Mouse (Mus musculus) liver, embryonic 16.5 days (tissue): ENCODE results near the gene C87436. TPM values are rescaled to one million over a fixed set of nuclear protein-coding genes. Genes with fewer than 3 reads are reported as not detected.
A peak's percentile ranks its signal among the peaks of the same experiment; 100 is the strongest.

Experiments used
- ATAC-seq: fragments of 200-750 bp; cut with Nextera tagmentation; 2 replicates; pipeline ENCODE4 v1.8.0; 2017; ENCODE audit warnings: low read depth, mild to moderate bottlenecking, moderate number of reproducible peaks, moderate library complexity
- H3K27ac ChIP-seq: fragments of 300-500 bp; sonication (generic); 2 replicates; pipeline ENCODE4 v1.5.1; 2014; ENCODE audit warnings: mild to moderate bottlenecking, low read length
- H3K27me3 ChIP-seq: fragments of 300-500 bp; sonication (generic); 2 replicates; pipeline ENCODE4 v1.6.1; 2014; ENCODE audit warnings: low read depth, low read length, mixed read lengths; ENCODE audit not compliant: control insufficient read depth, insufficient read depth
- H3K36me3 ChIP-seq: fragments of 300-500 bp; sonication (generic); 2 replicates; pipeline ENCODE4 v1.6.1; 2014; ENCODE audit warnings: mild to moderate bottlenecking; ENCODE audit not compliant: control insufficient read depth, insufficient read depth
- H3K4me1 ChIP-seq: fragments of 300-500 bp; sonication (generic); 2 replicates; pipeline ENCODE4 v1.6.1; 2014; ENCODE audit warnings: low read depth, low read length, mixed read lengths; ENCODE audit not compliant: control insufficient read depth
- H3K4me2 ChIP-seq: fragments of 300-500 bp; sonication (generic); 2 replicates; pipeline ENCODE4 v1.6.1; 2014; ENCODE audit warnings: low read depth, low read length, mixed read lengths
- H3K4me3 ChIP-seq: fragments of 300-500 bp; sonication (generic); 2 replicates; pipeline ENCODE4 v1.5.1; 2014; ENCODE audit warnings: low read depth, mild to moderate bottlenecking, low read length
- H3K9ac ChIP-seq: fragments of 300-500 bp; sonication (generic); 2 replicates; pipeline ENCODE4 v1.6.1; 2014; ENCODE audit warnings: low read depth, low read length
- H3K9me3 ChIP-seq: fragments of 300-500 bp; sonication (generic); replicated peaks from 2 replicates; pipeline ENCODE4 v1.6.1; 2016; ENCODE audit warnings: low read length; ENCODE audit not compliant: control insufficient read depth
- WGBS: fragments of 180-500 bp; shearing (Covaris S2); extraction: QIAGEN DNeasy Blood & Tissue Kit; methylation state at CpG from one replicate; pipeline ENCODE4 v1.1.7; 2014; ENCODE audit not compliant: insufficient replicate concordance; 5-methylcytosine and 5-hydroxymethylcytosine counted together
- polyA plus RNA-seq: library from polyadenylated mRNA; unstranded; fragments of >200 nt; fragmentation: Nextera tagmentation; extraction: Ambion mirVana; gene quantifications from 2 replicates; pipeline ENCODE4 v1.2.1, GENCODE M21; 2015

C87436 gene
- polyA plus RNA-seq, 1 experiment from 2014 or later, result 10.6 TPM

DNA sequence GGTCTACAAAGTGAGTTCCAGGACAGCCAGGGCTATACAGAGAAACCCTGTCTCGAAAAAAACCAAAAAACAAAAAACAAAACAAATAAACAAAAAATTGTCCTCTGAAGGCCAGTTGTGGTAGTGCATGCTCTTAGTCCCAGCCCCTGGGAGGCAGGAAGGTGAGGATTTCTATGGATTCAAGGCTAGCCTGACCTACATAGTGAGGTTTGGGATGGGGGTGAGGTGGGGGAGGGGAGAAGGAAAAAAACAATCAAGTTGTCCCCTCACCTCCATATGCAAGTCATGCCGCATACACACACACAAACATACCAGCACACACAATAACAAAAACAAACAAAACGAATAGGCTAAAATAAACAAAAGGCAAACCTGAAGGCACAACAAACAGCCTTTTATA, 70.6 kb downstream of the C87436 start:
- no peak overlapping the region for H3K4me2 ChIP-seq
- H3K4me1 ChIP-seq, result peaks cover 15% of the 10 kb centered on the region
- H3K9me3 ChIP-seq, result no peaks in the 10 kb centered on the region
- H3K27ac ChIP-seq, result no peak overlapping the region
- no peak overlapping the region for H3K4me3 ChIP-seq
- no peak overlapping the region for H3K9ac ChIP-seq
- H3K36me3 ChIP-seq, result no peaks in the 10 kb centered on the region
- WGBS, result 63% methylated on average over 3 of the region's 3 CpGs
- no peaks in the 10 kb centered on the region for H3K27me3 ChIP-seq
- ATAC-seq, result no peak

DNA sequence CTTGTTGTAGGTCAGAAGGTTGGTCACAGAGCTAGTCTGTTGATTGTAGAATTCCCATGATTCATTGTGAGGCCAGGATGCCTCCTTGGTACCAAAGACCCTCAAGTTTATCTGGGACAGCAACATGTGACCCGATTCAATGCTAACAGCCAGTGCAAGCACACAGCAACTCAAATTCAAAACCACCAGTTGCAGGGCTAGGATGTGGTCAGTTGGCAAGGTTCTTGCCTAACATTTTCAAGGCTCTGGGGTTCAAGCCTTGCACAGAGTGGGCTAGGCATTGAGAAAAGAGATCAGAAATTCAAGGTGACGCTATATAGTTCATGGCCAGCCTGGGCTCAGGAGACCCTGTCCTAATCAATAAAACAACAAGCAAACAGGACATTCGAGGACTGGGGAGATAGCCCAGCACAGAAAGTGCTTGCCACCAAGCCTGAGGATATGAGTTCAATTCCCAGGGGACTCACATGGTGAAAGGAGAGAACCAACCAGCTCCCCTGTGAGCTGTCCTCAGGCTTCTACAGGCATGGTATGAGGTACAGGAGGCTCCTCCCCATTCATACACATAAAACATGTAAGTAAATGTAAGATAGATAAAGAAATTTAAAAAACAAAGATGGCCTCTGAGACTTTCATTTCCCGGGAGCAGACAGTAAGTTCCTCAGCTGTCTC, 71.2 kb downstream of the C87436 start:
- H3K36me3 ChIP-seq, result no peaks in the 10 kb centered on the region
- no peak overlapping the region for H3K27ac ChIP-seq
- WGBS, result 43% methylated on average over 4 of the region's 4 CpGs
- H3K9ac ChIP-seq, result no peak overlapping the region
- no peaks in the 10 kb centered on the region for H3K9me3 ChIP-seq
- ATAC-seq, result no peak
- H3K27me3 ChIP-seq, result no peaks in the 10 kb centered on the region
- no peak overlapping the region for H3K4me3 ChIP-seq
- H3K4me2 ChIP-seq, result no peak overlapping the region
- H3K4me1 ChIP-seq, result peaks cover 15% of the 10 kb centered on the region

DNA sequence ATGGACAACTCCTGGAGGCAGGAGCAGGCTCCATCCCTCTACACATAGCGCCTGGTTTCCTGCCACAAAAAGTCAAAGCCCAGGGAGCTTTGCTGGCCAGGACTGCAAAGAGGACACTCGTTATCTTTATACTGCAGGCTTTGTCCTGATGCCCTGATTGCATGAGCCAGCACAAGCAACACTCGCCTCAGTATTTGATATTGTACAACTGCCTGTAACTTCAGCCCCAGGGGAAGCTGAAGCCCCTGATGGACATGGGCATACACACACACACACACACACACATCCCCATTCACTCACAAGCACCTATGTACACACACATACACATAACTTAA, 71.7 kb downstream of the C87436 start:
- H3K9ac ChIP-seq, result no peak overlapping the region
- no peaks in the 10 kb centered on the region for H3K36me3 ChIP-seq
- H3K27ac ChIP-seq, result no peak overlapping the region
- H3K27me3 ChIP-seq, result no peaks in the 10 kb centered on the region
- peak; percentile 67 for ATAC-seq
- H3K9me3 ChIP-seq, result no peaks in the 10 kb centered on the region
- H3K4me3 ChIP-seq, result no peak overlapping the region
- WGBS, result 23% methylated on average over 3 of the region's 3 CpGs
- no peak overlapping the region for H3K4me2 ChIP-seq
- peaks cover 15% of the 10 kb centered on the region for H3K4me1 ChIP-seq

DNA sequence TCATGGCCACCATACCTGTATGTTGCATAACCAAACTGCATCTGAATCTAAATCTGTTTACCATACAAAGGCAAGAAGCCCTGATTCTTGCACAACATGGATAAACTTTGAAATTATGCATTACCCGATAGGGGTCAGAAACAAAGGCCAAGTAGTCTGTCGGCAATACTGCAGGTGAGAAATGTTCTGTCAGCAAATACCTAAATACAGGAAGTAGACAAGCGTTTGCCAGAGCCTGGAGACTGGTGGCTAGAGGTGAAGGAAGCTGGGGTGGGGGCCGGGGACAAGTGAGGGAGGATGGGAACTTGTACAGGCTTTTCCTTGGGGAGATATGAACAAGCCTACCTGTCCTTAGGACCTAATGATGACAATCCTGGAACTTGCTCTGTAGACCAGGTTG, 72.8 kb downstream of the C87436 start:
- Histone ChIP-seq H3K27me3 (no peaks in the 10 kb centered on the region), H3K9ac (no peak overlapping the region), H3K4me1 (peaks cover 15% of the 10 kb centered on the region), H3K9me3 (no peaks in the 10 kb centered on the region), H3K36me3 (no peaks in the 10 kb centered on the region), H3K27ac (no peak overlapping the region), H3K4me2 (no peak overlapping the region), H3K4me3 (no peak overlapping the region)
- no peak for ATAC-seq
- 58% methylated on average over 4 of the region's 4 CpGs for WGBS

DNA sequence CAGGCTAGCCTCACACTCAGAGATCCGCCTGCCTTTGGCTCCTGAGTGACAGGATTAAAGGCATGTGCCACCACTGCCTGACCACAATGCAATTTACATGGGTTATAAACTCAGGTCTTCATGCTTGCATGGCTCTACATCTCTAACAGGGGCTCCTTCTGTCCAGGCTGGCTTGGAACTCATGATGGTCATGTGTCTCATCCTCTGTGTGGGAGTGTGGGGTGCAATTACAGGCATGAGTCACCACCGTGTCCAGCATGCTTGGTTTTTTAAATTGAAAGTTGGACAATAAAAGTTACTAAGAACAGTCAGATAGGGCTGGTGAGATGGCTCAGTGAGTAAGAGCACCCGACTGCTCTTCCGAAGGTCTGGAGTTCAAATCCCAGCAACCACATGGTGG, 75.1 kb downstream of the C87436 start:
- H3K4me2 ChIP-seq, result no peak overlapping the region
- H3K4me1 ChIP-seq, result peaks cover 15% of the 10 kb centered on the region
- ATAC-seq, result no peak
- no peak overlapping the region for H3K27ac ChIP-seq
- no peaks in the 10 kb centered on the region for H3K27me3 ChIP-seq
- WGBS, result 85% methylated on average over 4 of the region's 4 CpGs
- H3K9me3 ChIP-seq, result no peaks in the 10 kb centered on the region
- no peaks in the 10 kb centered on the region for H3K36me3 ChIP-seq
- H3K4me3 ChIP-seq, result no peak overlapping the region
- H3K9ac ChIP-seq, result no peak overlapping the region

DNA sequence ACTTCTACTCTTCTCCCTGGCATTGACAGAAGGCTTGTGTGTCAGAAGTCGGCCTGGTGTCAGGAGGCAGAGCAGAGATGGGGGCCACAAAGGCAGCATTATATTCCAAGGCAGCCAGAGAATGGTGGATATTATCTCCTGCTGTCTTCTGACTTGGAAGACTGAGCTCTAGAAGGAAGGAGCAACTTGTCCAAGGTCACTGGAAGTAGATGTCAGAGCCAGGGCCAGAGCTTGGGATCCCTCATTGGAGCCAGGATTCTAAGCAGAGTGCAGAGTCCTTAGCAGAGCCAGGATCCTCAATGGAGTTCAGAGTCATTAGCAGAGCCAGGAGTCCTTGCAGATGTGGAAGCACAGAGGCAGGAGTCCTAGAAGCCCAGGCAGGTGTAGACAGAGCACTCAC, 77.8 kb downstream of the C87436 start:
- Histone ChIP-seq H3K27ac (no peak overlapping the region), H3K9ac (no peak overlapping the region), H3K4me3 (no peak overlapping the region), H3K36me3 (no peaks in the 10 kb centered on the region), H3K4me2 (no peak overlapping the region), H3K27me3 (no peaks in the 10 kb centered on the region), H3K4me1 (peaks cover under 1% of the 10 kb centered on the region), H3K9me3 (no peaks in the 10 kb centered on the region)
- 83% methylated on average over 1 of the region's 1 CpGs for WGBS
- no peak for ATAC-seq

DNA sequence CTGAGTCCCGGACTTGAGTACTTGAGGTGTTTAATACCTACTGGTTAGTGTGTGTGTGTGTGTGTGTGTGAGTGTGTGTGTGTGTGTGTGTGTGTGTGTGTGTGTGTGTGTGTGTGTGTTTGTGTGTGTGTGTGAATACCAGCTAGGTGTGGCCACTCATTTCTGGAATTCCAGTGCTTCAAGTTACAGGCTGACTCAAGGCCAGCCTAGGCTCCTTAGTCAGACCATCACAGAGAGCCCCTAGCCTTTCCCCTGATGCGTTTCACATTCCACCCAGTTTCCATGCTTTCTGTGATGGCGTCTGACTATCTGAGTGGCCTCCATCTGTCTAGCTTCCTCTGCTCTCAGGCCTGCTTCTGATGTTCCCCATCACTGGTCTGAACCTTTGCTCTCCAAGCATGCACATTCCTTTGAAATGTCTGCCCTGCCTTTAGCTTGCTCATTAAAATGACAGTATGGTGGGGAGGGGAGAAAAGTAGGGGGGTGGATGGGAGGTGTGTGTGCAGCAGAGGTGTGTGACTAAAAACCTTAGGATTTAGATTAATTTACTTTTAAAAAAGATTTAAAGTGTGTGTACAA, 81.7 kb downstream of the C87436 start:
- Histone ChIP-seq H3K4me2 (no peak overlapping the region), H3K27ac (no peak overlapping the region), H3K4me1 (peaks cover 18% of the 10 kb centered on the region), H3K36me3 (no peaks in the 10 kb centered on the region), H3K27me3 (no peaks in the 10 kb centered on the region), H3K9me3 (no peaks in the 10 kb centered on the region), H3K9ac (no peak overlapping the region; the same call in 1 of the 2 replicates), H3K4me3 (no peak overlapping the region)
- no peak for ATAC-seq
- WGBS, result 70% methylated on average over 3 of the region's 3 CpGs

DNA sequence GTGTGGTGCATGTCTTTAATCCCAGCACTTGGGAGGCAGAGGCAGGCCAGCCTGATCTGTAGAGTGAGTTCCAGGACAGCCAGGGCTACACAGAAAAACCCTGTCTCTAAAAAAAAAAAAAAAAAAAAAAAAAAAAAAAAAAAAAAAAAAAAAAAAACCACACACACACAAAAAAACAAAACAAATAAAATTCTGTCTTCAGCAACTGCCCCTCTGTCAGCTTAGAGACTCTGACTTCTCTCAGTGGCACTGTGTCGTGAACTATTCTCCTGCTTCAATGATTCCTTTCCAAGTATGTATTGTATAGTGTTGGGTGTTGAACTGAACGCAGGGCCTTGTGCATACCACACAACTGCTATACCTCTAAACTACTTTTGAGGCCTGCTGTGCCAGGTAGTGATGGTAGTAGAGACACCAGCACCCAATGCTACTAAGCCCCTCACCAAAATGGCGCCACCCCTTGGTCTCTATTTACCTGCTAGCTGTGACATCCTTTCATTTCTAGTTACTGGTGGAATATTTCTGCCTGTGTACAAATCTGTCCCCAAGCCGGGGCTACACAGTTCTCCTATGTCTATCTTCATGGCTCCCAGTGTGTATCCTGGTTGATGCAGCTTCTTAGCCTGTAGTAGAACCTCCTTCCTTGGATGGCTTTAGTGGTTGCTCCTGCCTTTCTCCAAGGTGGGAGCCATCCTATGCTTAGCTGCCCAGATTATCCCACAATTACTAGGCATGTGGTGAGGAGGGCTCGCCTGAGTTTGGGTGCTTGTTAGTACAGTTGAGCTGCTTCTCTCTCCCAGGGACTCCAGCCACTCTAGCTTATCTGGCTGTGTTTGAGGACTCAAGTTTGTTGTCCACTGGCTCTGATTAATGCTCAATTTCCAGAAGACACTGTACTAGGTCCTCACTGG, 84.1 kb downstream of the C87436 start:
- no peaks in the 10 kb centered on the region for H3K9me3 ChIP-seq
- 78% methylated on average over 5 of the region's 5 CpGs for WGBS
- no peak overlapping the region for H3K4me3 ChIP-seq
- no peak for ATAC-seq
- H3K4me1 ChIP-seq, result peaks cover 18% of the 10 kb centered on the region
- H3K36me3 ChIP-seq, result no peaks in the 10 kb centered on the region
- 0 out of 2 replicates have a peak overlapping the region, but pooled peaks have one; percentile 12 for H3K4me2 ChIP-seq
- peak overlapping the region; percentile 43; the same call in 1 of the 2 replicates for H3K27ac ChIP-seq
- no peaks in the 10 kb centered on the region for H3K27me3 ChIP-seq
- 0 out of 2 replicates have a peak overlapping the region, but pooled peaks have one; percentile 13 for H3K9ac ChIP-seq
